Mouse (Mus musculus): ENCODE measurements around the gene Vegfb. TPM values are rescaled to one million over a fixed set of nuclear protein-coding genes. Genes with fewer than 3 reads are reported as not detected.
A peak's percentile ranks its signal among the peaks of the same experiment; 100 is the strongest.

Gene Vegfb
- polyA plus RNA-seq, 1 experiment from 2014 or later, result 53.2 TPM

DNA sequence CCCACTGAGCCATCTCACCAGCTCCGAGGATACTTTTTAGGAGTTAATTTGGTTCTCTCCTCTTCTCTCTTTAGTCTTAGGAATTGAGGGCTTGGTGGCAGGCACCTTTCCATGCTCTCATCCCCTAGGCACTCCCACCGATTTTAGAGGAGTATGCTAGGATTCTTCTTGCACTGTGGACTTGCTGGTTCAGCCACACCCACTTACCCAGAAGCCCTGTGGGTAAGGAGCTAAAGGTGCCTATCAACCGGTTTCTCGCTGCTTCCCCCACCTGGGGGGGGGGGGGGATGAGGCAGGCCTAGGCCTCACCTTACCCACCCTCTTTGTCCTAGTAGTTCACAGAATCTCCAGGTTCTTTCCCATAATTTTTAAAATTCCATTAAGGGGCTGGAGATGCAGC is 39.7 kb downstream of the Vegfb start:
- H3K27ac ChIP-seq (replicated peaks), result 0 out of 2 replicates have a peak overlapping the region, but pooled peaks have one; percentile 17
- no peak overlapping the region for H3K4me3 ChIP-seq (replicated peaks)
- H3K36me3 ChIP-seq, result 0 out of 2 replicates have a peak, but pooled peaks cover 8% of the 10 kb centered on the region
- H3K9me3 ChIP-seq (replicated peaks), result no peaks in the 10 kb centered on the region
- no peak overlapping the region for H3K4me2 ChIP-seq (replicated peaks)
- peaks cover 32% of the 10 kb centered on the region for H3K4me1 ChIP-seq
- no peak overlapping the region for H3K9ac ChIP-seq
- no peak for ATAC-seq (ENCODE audit: insufficient number of reproducible peaks, low FRiP score, low TSS enrichment, low read depth)
- WGBS, result 44% methylated on average over 4 of the region's 4 CpGs
- no peaks in the 10 kb centered on the region for H3K27me3 ChIP-seq

GRCm38 (mm10) chr19:6943709-6944108 is 43.7 kb downstream of the Vegfb start:
- Histone ChIP-seq H3K9me3 (replicated peaks) (no peaks in the 10 kb centered on the region), H3K27me3 (no peaks in the 10 kb centered on the region), H3K9ac (no peak overlapping the region), H3K4me3 (replicated peaks) (no peak overlapping the region), H3K4me2 (replicated peaks) (no peak overlapping the region), H3K27ac (replicated peaks) (no peak overlapping the region), H3K36me3 (0 out of 2 replicates have a peak, but pooled peaks cover 6% of the 10 kb centered on the region), H3K4me1 (peaks cover 30% of the 10 kb centered on the region)
- 94% methylated on average over 6 of the region's 6 CpGs for WGBS
- no peak for ATAC-seq (ENCODE audit: insufficient number of reproducible peaks, low FRiP score, low TSS enrichment, low read depth)

- Histone ChIP-seq H3K27me3 (no peaks in the 10 kb centered on the region), H3K4me3 (replicated peaks) (peak overlapping the region; percentile 93), H3K9me3 (replicated peaks) (no peaks in the 10 kb centered on the region), H3K36me3 (0 out of 2 replicates have a peak, but pooled peaks cover 6% of the 10 kb centered on the region), H3K27ac (replicated peaks) (peak overlapping the region; percentile 97), H3K9ac (peak overlapping the region; percentile 91; the same call in 1 of the 2 replicates), H3K4me2 (replicated peaks) (peak overlapping the region; percentile 98), H3K4me1 (peaks cover 27% of the 10 kb centered on the region)
- 28% methylated on average over 5 of the region's 5 CpGs for WGBS
- no peak for ATAC-seq (ENCODE audit: insufficient number of reproducible peaks, low FRiP score, low TSS enrichment, low read depth)
These were observed 44.7 kb downstream of the Vegfb start for GRCm38 (mm10) chr19:6942764-6943163.

GRCm38 (mm10) chr19:6942249-6942691 is 45.2 kb downstream of the Vegfb start, which contains the start of gene Gpr137:
Gene Gpr137 (minus strand): TSS chr19:6942480.
- ATAC-seq (ENCODE audit: insufficient number of reproducible peaks, low FRiP score, low TSS enrichment, low read depth), result peak; percentile 89

DNA sequence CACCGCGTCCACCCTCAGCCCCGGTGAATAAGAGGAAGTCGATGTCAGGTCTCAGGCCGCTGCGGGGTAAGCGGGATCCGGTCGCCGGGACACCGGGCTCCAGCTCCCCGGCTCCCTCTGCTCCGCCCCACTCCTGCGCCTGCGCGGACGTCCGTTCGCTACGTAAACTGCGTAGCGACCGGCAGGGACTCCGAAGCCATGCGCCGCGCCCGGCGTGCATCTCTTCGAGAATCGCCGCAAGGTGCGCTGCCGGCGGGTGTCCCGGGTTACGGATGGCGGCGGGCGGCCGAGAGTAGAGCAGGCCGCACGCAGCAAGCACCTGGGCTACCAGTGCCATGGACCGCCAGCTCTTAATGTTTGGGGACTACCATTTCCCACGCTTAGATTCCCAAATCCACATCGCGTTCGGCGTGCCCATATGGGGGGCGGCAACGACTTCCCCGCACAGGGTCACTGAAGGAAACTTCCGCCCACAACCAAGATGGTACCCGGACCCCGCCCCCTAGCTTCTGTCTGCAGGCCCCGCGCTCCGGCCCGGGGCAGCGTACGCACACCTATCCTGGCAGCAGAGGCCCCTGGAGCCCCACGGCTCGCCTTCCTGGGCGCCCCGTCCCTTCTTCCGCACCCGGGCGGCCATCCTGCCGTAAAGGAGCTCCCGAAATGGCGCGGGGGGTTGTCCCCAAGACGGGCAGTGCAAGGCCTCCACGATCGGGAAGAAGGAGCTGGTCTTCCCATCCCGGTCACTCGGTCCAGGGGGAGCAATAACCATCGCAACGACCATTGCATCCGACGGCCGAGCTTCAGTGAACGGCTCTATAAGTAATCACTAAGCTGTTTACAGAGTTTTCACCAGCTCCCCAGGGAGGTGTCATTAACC is 45.8 kb downstream of the Vegfb start, which contains the start of gene Bad:
Gene Bad, plus strand, starts transcription at position 490 of the 877 bp plus-strand sequence.
- peaks cover 25% of the 10 kb centered on the region for H3K4me1 ChIP-seq
- peak; percentile 81 for ATAC-seq (ENCODE audit: insufficient number of reproducible peaks, low FRiP score, low TSS enrichment, low read depth)
- peak within 1 kb of the TSS; percentile 97 for H3K27ac ChIP-seq (replicated peaks)
- H3K9me3 ChIP-seq (replicated peaks), result no peaks in the 10 kb centered on the region
- H3K9ac ChIP-seq, result peak within 1 kb of the TSS; percentile 91
- under 1% methylated on average over 83 of the region's 83 CpGs for WGBS
- peak within 1 kb of the TSS; percentile 98 for H3K4me2 ChIP-seq (replicated peaks)
- no peaks in the 10 kb centered on the region for H3K27me3 ChIP-seq
- H3K36me3 ChIP-seq, result 0 out of 2 replicates have a peak, but pooled peaks cover 6% of the 10 kb centered on the region
- H3K4me3 ChIP-seq (replicated peaks), result peak within 1 kb of the TSS; percentile 93

More at GRCm38 (mm10) chr19:6942249-6942691, 45.2 kb downstream of the Vegfb start, which contains the start of gene Gpr137:
- Histone ChIP-seq H3K4me2 (replicated peaks) (peak within 1 kb of the TSS; percentile 98), H3K4me1 (peaks cover 27% of the 10 kb centered on the region), H3K9me3 (replicated peaks) (no peaks in the 10 kb centered on the region), H3K36me3 (0 out of 2 replicates have a peak, but pooled peaks cover 6% of the 10 kb centered on the region), H3K9ac (peak within 1 kb of the TSS; percentile 91), H3K4me3 (replicated peaks) (peak within 1 kb of the TSS; percentile 93), H3K27me3 (no peaks in the 10 kb centered on the region), H3K27ac (replicated peaks) (peak within 1 kb of the TSS; percentile 97)
- under 1% methylated on average over 27 of the region's 27 CpGs for WGBS

DNA sequence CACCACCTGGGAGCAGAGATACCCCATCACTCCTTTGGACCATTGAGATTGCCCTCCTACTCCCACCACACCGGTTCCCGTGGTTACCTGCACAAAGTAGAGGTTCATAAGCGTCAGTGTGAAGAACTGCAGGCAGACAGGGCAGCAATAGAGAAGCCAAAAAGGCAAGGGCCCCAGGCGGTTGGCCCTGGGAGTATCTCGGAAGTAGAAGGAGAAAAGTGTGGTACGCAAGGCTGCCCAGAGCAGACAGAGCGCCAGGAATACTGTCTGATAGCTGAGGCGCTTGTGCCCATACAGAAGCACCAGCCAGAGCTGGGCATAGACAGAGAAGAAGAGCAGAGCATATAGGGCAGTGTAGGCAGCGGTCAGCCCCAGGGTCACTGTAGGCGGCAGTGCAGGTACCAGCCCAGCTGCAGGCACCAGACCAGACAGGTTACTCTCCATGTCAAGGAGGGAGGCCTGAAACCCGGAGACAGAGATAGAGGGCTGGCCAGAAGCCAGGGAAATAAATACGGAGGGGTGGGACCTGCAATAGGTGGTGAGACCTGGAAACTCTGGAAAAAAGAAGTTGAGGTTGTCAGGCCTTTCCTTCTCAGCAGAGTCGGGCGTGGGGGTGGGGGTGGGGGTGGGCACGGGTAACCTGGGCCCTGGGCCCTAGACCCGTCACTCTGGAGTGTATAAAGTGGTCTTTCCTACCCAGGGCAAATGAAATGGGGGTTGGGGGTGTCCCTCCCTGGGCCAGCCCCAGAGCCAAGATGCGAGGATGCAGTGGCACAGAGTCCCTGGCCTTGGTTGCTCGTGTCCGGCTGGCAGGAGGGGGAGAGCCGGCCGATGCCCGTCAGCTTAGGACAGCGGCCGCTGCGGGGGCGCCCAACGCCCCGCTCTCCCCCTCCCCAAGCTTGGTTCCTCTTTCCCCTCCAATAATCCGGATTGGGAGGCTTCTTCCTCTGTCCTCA is 46.8 kb downstream of the Vegfb start:
- 19% methylated on average over 29 of the region's 29 CpGs for WGBS
- peak overlapping the region; percentile 91 for H3K9ac ChIP-seq
- peak overlapping the region; percentile 97; the same call in 1 of the 2 replicates for H3K27ac ChIP-seq (replicated peaks)
- ATAC-seq (ENCODE audit: insufficient number of reproducible peaks, low FRiP score, low TSS enrichment, low read depth), result no peak
- H3K4me3 ChIP-seq (replicated peaks), result peak overlapping the region; percentile 93
- no peaks in the 10 kb centered on the region for H3K9me3 ChIP-seq (replicated peaks)
- peak overlapping the region; percentile 98 for H3K4me2 ChIP-seq (replicated peaks)
- 0 out of 2 replicates have a peak, but pooled peaks cover 6% of the 10 kb centered on the region for H3K36me3 ChIP-seq
- H3K4me1 ChIP-seq, result peaks cover 25% of the 10 kb centered on the region
- peaks cover 7% of the 10 kb centered on the region for H3K27me3 ChIP-seq

GRCm38 (mm10) chr19:6939106-6940002 is 48.1 kb downstream of the Vegfb start:
- H3K4me3 ChIP-seq (replicated peaks), result no peak overlapping the region

DNA sequence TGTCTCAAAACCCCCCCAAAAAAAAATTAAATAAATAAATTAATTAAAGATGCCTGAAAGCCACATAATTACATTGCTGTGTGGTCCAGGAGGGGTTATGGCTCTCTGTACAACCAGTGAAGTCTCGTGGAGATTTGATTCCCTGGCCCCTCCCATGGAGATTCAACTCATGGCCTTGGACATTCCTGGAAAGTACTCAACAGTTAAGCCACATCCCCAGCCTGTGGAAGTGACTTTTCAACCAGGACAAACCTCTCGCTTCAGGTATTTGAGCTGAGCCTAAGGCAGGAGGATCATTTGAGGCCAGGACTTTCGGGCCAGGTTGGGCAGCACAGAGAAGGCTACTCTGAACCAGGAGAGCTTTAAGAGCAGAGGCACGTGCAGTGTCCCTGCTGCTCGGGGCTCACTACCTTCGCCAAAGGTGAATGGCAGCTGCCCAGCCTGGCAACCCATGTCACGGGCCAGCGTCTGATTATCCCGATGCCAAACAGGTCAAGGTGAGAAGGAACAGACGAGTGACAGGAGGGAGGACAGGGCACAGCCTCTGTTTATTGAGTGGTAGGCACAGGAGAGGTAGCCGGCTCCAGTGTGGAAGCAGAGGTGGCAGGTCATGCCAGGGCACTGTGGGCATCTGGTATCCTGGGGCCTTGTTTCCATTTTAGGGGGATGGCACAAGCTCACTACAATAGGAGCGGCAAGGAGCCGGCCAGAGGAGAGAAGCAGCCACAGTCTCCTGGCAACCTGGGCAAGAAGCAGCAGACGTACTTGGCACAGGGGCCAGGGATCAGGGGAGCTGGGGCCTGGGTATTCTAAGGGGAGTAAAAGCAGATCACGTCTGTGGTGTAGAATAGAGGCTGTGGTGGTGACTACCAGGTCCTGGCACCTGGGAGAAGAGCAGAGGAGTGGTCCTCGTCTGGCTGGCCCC is 49.6 kb downstream of the Vegfb start:
- H3K9ac ChIP-seq, result no peak overlapping the region
- ATAC-seq (ENCODE audit: insufficient number of reproducible peaks, low FRiP score, low TSS enrichment, low read depth), result no peak
- H3K27ac ChIP-seq (replicated peaks), result no peak overlapping the region
- H3K36me3 ChIP-seq, result no peaks in the 10 kb centered on the region
- 75% methylated on average over 16 of the region's 16 CpGs for WGBS
- no peak overlapping the region for H3K4me2 ChIP-seq (replicated peaks)
- no peaks in the 10 kb centered on the region for H3K9me3 ChIP-seq (replicated peaks)
- peaks cover 34% of the 10 kb centered on the region for H3K27me3 ChIP-seq
- H3K4me1 ChIP-seq, result peaks cover 36% of the 10 kb centered on the region
- no peak overlapping the region for H3K4me3 ChIP-seq (replicated peaks)

More at GRCm38 (mm10) chr19:6939106-6940002, 48.1 kb downstream of the Vegfb start:
- Histone ChIP-seq H3K36me3 (no peaks in the 10 kb centered on the region), H3K4me1 (peaks cover 27% of the 10 kb centered on the region), H3K4me2 (replicated peaks) (no peak overlapping the region), H3K9me3 (replicated peaks) (no peaks in the 10 kb centered on the region), H3K27ac (replicated peaks) (no peak overlapping the region), H3K27me3 (peaks cover 19% of the 10 kb centered on the region), H3K9ac (no peak overlapping the region)
- ATAC-seq (ENCODE audit: insufficient number of reproducible peaks, low FRiP score, low TSS enrichment, low read depth), result no peak
- WGBS, result 87% methylated on average over 20 of the region's 20 CpGs

DNA sequence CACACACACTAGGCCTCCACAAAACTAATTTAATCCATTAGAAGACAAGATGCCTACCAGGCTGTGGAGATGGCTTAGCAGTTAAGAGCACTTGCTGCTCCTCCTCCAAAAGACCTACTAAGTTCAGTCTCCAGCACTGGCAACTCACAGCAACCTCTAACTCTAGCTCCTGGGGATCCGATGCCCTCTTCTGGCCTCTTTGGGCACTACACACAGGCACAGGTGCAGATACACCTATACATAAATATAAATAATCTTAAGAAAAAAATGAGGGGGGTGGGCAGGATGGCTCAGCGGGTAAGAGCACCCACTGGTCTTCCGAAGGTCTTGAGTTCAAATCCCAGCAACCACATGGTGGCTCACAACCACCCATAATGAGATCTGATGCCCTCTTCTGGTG is 51.2 kb downstream of the Vegfb start:
- Histone ChIP-seq H3K4me1 (peaks cover 35% of the 10 kb centered on the region), H3K9ac (no peak overlapping the region), H3K4me3 (replicated peaks) (no peak overlapping the region), H3K27ac (replicated peaks) (no peak overlapping the region), H3K9me3 (replicated peaks) (no peaks in the 10 kb centered on the region), H3K4me2 (replicated peaks) (no peak overlapping the region), H3K36me3 (no peaks in the 10 kb centered on the region), H3K27me3 (peaks cover 49% of the 10 kb centered on the region)
- 21% methylated on average over 3 of the region's 3 CpGs for WGBS
- ATAC-seq (ENCODE audit: insufficient number of reproducible peaks, low FRiP score, low TSS enrichment, low read depth), result no peak

All from embryonic facial prominence, embryonic 15.5 days (tissue).